Mouse (Mus musculus): Measurements from ENCODE around the gene Hnrnpul2. TPM values are rescaled to one million over a fixed set of nuclear protein-coding genes. Genes with fewer than 3 reads are reported as not detected.
"Not testable (repeated sequence)": the region's sequence is repeated elsewhere in the genome, so short reads cannot be mapped to it uniquely, and the experiment has no call there.

Hnrnpul2 gene
- polyA plus RNA-seq, 1 experiment from 2014 or later = 6.7 TPM

DNA sequence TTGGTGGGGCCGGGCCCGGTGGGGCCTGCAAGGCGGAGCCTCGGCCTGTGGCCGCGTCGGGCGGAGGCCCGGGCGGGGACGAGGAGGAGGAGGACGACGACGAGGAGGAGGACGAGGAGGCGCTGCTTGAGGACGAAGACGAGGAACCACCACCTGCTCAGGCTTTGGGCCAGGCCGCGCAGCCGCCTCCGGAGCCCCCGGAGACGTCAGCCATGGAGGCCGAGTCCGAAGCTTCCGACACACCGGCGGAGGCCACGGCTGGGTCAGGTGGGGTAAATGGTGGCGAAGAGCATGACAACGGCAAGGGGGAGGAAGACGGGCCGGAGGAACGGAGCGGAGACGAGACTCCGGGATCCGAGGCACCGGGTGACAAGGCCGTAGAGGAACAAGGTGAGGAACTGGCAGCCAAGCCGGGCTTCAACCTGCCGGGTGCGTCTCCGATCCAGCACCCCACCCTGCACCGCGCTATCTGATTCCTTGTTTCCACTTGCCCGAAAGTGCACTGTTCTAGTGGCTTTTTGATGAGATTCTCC lies 680 bp downstream of the Hnrnpul2 start:
- Histone ChIP-seq H3K4me3 (ENCODE audit: low read depth, low read length) (peak overlapping the region; percentile 99), H3K27ac (replicated peaks; ENCODE audit: low read depth, low read length) (peak overlapping the region; percentile 98), H3K9ac (replicated peaks; ENCODE audit: low read length) (peak overlapping the region; percentile 96), H3K36me3 (replicated peaks; ENCODE audit: control insufficient read depth, insufficient read depth, low read depth, low read length) (peaks cover 14% of the 10 kb centered on the region), H3K9me3 (replicated peaks; ENCODE audit: control insufficient read depth, low read length) (no peaks in the 10 kb centered on the region), H3K4me1 (ENCODE audit: control insufficient read depth, insufficient read depth, low read length) (no peaks in the 10 kb centered on the region; the same call in 1 of the 2 replicates), H3K27me3 (ENCODE audit: control insufficient read depth, insufficient read depth, low read length) (no peaks in the 10 kb centered on the region), H3K4me2 (ENCODE audit: low read depth, low read length) (peak overlapping the region; percentile 83)
- ATAC-seq (replicated peaks; ENCODE audit: insufficient number of reproducible peaks, low FRiP score, low TSS enrichment, low read depth) (no peak), DNase-seq (ENCODE audit: low spot score) (no peak)
- WGBS = under 1% methylated on average over 48 of the region's 48 CpGs

DNA sequence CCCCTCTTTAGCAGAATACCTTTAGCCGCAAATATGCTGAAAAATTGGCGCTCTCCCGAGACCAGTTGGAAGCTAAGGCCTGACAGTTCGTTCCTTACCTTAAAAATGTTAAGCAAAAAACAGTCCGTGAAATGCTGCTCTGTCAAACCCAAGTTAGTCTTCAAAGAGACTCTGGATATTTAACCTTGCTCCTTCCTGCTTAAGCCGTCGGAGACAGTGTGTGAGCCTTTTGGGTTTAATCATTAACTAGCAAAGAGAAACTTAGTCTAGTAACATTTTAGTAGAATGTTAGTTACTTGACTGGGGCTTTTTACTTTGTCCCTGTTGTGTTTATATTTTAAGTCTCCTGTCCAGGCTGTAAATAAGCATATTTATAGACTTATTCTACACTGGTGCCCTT lies 1.3 kb downstream of the Hnrnpul2 start:
- DNase-seq (ENCODE audit: low spot score) = no peak
- Histone ChIP-seq H3K9ac (replicated peaks; ENCODE audit: low read length) (peak overlapping the region; percentile 96), H3K27me3 (ENCODE audit: control insufficient read depth, insufficient read depth, low read length) (no peaks in the 10 kb centered on the region), H3K9me3 (replicated peaks; ENCODE audit: control insufficient read depth, low read length) (no peaks in the 10 kb centered on the region), H3K4me2 (ENCODE audit: low read depth, low read length) (peak overlapping the region; percentile 83), H3K36me3 (replicated peaks; ENCODE audit: control insufficient read depth, insufficient read depth, low read depth, low read length) (peaks cover 17% of the 10 kb centered on the region), H3K27ac (replicated peaks; ENCODE audit: low read depth, low read length) (no peak overlapping the region), H3K4me3 (ENCODE audit: low read depth, low read length) (peak overlapping the region; percentile 99), H3K4me1 (ENCODE audit: control insufficient read depth, insufficient read depth, low read length) (no peaks in the 10 kb centered on the region; the same call in 1 of the 2 replicates)
- 2% methylated on average over 7 of the region's 7 CpGs for WGBS
- ATAC-seq (replicated peaks; ENCODE audit: insufficient number of reproducible peaks, low FRiP score, low TSS enrichment, low read depth) = no peak

DNA sequence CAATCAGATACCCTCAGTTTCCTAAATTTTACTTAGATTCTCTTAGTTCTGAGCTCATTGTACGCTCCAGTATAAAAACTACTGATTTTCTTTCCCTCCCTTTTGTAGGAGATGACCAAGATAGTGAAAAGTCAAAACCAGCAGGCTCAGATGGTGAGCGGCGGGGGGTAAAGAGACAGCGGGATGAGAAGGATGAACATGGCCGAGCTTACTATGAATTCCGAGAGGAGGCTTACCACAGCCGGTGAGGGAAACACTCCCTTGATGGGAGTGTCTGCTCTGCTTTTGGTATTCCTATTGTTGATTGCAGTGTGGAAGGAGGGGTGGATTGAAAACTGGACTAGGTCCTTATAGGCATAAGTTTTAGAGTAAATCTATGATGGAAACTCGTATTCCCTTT lies 2.9 kb downstream of the Hnrnpul2 start:
- Histone ChIP-seq H3K4me1 (ENCODE audit: control insufficient read depth, insufficient read depth, low read length) (no peaks in the 10 kb centered on the region), H3K36me3 (replicated peaks; ENCODE audit: control insufficient read depth, insufficient read depth, low read depth, low read length) (peaks cover 18% of the 10 kb centered on the region), H3K4me3 (ENCODE audit: low read depth, low read length) (peak overlapping the region; percentile 9), H3K4me2 (ENCODE audit: low read depth, low read length) (peak overlapping the region; percentile 83), H3K27ac (replicated peaks; ENCODE audit: low read depth, low read length) (no peak overlapping the region), H3K9ac (replicated peaks; ENCODE audit: low read length) (no peak overlapping the region; the same call in 1 of the 2 replicates), H3K9me3 (replicated peaks; ENCODE audit: control insufficient read depth, low read length) (no peaks in the 10 kb centered on the region), H3K27me3 (ENCODE audit: control insufficient read depth, insufficient read depth, low read length) (no peaks in the 10 kb centered on the region)
- no peak for ATAC-seq (replicated peaks; ENCODE audit: insufficient number of reproducible peaks, low FRiP score, low TSS enrichment, low read depth)
- no peak for DNase-seq (ENCODE audit: low spot score)
- WGBS = 85% methylated on average over 8 of the region's 8 CpGs

DNA sequence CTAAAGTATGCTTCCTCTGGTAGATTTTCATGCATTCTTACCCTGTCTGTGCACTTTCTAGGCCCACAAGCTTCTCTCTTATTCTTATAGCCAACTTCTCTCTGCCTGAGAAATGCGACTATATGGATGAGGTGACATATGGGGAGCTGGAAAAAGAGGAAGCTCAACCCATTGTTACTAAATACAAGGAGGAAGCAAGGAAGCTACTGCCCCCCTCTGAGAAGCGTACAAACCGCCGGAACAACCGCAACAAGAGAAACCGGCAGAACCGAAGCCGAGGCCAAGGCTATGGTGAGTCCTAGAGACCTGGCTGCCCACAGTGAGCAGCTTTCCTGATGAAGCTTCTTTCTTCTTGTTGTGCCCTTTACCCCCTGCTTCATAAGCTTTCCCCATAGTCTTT lies 9.8 kb downstream of the Hnrnpul2 start, which contains the start of gene AC129217.1:
Gene AC129217.1, plus strand, starts transcription at position 114 of the 400 bp plus-strand sequence.
- no peaks in the 10 kb centered on the region for H3K9me3 ChIP-seq (replicated peaks; ENCODE audit: control insufficient read depth, low read length)
- H3K36me3 ChIP-seq (replicated peaks; ENCODE audit: control insufficient read depth, insufficient read depth, low read depth, low read length) = peaks cover 48% of the 10 kb centered on the region
- H3K4me1 ChIP-seq (ENCODE audit: control insufficient read depth, insufficient read depth, low read length) = no peaks in the 10 kb centered on the region
- H3K4me3 ChIP-seq (ENCODE audit: low read depth, low read length) = no peak within 1 kb of the TSS
- ATAC-seq (replicated peaks; ENCODE audit: insufficient number of reproducible peaks, low FRiP score, low TSS enrichment, low read depth) (no peak), DNase-seq (ENCODE audit: low spot score) (no peak)
- no peak within 1 kb of the TSS for H3K4me2 ChIP-seq (ENCODE audit: low read depth, low read length)
- WGBS = 89% methylated on average over 8 of the region's 8 CpGs
- H3K27ac ChIP-seq (replicated peaks; ENCODE audit: low read depth, low read length) = no peak within 1 kb of the TSS
- H3K9ac ChIP-seq (replicated peaks; ENCODE audit: low read length) = no peak within 1 kb of the TSS
- H3K27me3 ChIP-seq (ENCODE audit: control insufficient read depth, insufficient read depth, low read length) = no peaks in the 10 kb centered on the region

DNA sequence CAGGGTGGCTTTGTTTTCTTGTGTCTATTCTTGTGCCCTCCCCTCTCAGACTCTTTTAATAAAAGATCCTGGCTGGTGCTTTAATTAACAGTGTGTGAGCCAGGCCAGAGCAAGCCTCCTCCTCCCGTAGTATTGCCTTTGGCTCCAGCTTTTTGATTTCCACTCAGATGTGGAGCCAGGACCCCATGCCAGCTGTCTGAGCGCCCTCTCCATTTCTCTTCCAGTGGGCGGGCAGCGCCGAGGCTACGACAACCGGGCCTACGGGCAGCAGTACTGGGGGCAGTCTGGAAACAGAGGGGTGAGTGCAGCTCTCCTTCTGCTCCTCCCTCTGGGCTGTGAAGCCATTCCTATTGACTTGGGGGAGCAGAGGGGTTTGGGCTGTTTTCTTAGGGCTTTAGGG lies 10.9 kb downstream of the Hnrnpul2 start:
- 86% methylated on average over 8 of the region's 8 CpGs for WGBS
- H3K4me2 ChIP-seq (ENCODE audit: low read depth, low read length) = no peak overlapping the region
- no peak overlapping the region for H3K4me3 ChIP-seq (ENCODE audit: low read depth, low read length)
- peaks cover 40% of the 10 kb centered on the region for H3K36me3 ChIP-seq (replicated peaks; ENCODE audit: control insufficient read depth, insufficient read depth, low read depth, low read length)
- H3K4me1 ChIP-seq (ENCODE audit: control insufficient read depth, insufficient read depth, low read length) = no peaks in the 10 kb centered on the region
- no peaks in the 10 kb centered on the region for H3K9me3 ChIP-seq (replicated peaks; ENCODE audit: control insufficient read depth, low read length)
- H3K27ac ChIP-seq (replicated peaks; ENCODE audit: low read depth, low read length) = no peak overlapping the region
- ATAC-seq (replicated peaks; ENCODE audit: insufficient number of reproducible peaks, low FRiP score, low TSS enrichment, low read depth) (no peak), DNase-seq (ENCODE audit: low spot score) (no peak)
- no peaks in the 10 kb centered on the region for H3K27me3 ChIP-seq (ENCODE audit: control insufficient read depth, insufficient read depth, low read length)
- no peak overlapping the region for H3K9ac ChIP-seq (replicated peaks; ENCODE audit: low read length)

DNA sequence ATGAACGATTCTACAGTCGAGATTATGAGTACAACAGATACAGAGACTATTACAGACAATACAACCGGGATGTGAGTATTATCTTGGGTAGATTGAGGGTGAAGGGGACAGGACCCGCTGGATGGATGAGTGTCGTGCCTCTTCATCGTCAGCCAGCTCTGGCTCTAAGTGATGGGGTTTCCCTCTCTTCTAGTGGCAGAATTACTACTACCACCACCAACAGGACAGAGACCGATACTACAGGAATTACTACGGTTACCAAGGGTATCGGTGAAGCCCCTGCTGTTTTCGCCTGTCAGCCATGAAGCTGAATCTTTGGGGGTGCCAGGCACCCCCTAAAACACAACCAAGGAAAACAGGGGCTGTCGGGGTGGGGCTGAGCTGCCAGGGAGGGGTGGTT lies 11.5 kb downstream of the Hnrnpul2 start:
- Histone ChIP-seq H3K9ac (replicated peaks; ENCODE audit: low read length) (no peak overlapping the region), H3K27me3 (ENCODE audit: control insufficient read depth, insufficient read depth, low read length) (no peaks in the 10 kb centered on the region), H3K4me3 (ENCODE audit: low read depth, low read length) (no peak overlapping the region), H3K9me3 (replicated peaks; ENCODE audit: control insufficient read depth, low read length) (no peaks in the 10 kb centered on the region), H3K4me2 (ENCODE audit: low read depth, low read length) (no peak overlapping the region), H3K4me1 (ENCODE audit: control insufficient read depth, insufficient read depth, low read length) (no peaks in the 10 kb centered on the region), H3K27ac (replicated peaks; ENCODE audit: low read depth, low read length) (no peak overlapping the region), H3K36me3 (replicated peaks; ENCODE audit: control insufficient read depth, insufficient read depth, low read depth, low read length) (peaks cover 36% of the 10 kb centered on the region)
- WGBS = 87% methylated on average over 11 of the region's 11 CpGs
- ATAC-seq (replicated peaks; ENCODE audit: insufficient number of reproducible peaks, low FRiP score, low TSS enrichment, low read depth) = no peak
- no peak for DNase-seq (ENCODE audit: low spot score)

DNA sequence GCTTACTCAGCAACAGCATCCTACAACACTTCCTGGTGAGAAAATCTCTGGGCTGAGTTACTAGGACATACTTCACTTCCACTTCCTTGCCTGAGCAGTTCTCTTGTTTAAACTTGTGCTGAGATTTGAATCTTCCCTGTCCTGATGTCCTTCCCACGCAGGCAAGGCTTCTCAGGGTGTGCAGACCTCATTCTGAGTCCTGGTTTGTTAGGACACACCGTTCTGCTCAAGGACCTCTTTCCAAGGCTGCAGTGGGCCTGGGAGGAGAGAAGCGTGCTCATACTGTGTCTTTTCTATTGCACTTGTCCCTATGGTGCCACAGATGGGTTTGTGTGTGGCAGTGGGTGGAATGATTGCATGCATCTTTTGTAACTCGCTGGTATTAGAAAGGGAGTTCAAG lies 13.2 kb downstream of the Hnrnpul2 start:
- no peak for DNase-seq (ENCODE audit: low spot score)
- Histone ChIP-seq H3K4me1 (ENCODE audit: control insufficient read depth, insufficient read depth, low read length) (no peaks in the 10 kb centered on the region), H3K4me2 (ENCODE audit: low read depth, low read length) (no peak overlapping the region), H3K4me3 (ENCODE audit: low read depth, low read length) (no peak overlapping the region), H3K36me3 (replicated peaks; ENCODE audit: control insufficient read depth, insufficient read depth, low read depth, low read length) (peaks cover 33% of the 10 kb centered on the region), H3K27ac (replicated peaks; ENCODE audit: low read depth, low read length) (no peak overlapping the region), H3K9ac (replicated peaks; ENCODE audit: low read length) (no peak overlapping the region), H3K9me3 (replicated peaks; ENCODE audit: control insufficient read depth, low read length) (no peaks in the 10 kb centered on the region), H3K27me3 (ENCODE audit: control insufficient read depth, insufficient read depth, low read length) (no peaks in the 10 kb centered on the region)
- no peak for ATAC-seq (replicated peaks; ENCODE audit: insufficient number of reproducible peaks, low FRiP score, low TSS enrichment, low read depth)
- 95% methylated on average over 4 of the region's 4 CpGs for WGBS

DNA sequence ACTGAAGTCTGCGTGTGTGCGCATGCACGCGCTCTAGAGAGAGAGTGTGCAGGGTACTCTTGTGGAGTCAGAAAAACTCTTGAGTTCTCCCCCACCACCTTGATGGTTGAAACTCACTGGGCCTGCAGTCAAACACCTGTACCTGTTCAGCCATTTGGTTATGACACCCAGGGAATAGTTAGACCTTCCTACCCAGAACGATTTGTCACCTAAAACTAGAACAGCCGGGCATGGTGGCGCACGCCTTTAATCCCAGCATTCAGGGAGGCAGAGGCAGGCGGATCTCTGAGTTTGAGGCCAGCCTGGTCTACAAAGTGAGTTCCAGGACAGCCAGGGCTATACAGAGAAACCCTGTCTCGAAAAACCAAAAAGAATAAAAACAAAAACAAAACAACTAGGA lies 16.5 kb downstream of the Hnrnpul2 start:
- H3K9ac ChIP-seq (replicated peaks; ENCODE audit: low read length); DNase-seq (ENCODE audit: low spot score); H3K4me2 ChIP-seq (ENCODE audit: low read depth, low read length); H3K27me3 ChIP-seq (ENCODE audit: control insufficient read depth, insufficient read depth, low read length); H3K4me3 ChIP-seq (ENCODE audit: low read depth, low read length); H3K9me3 ChIP-seq (replicated peaks; ENCODE audit: control insufficient read depth, low read length); H3K27ac ChIP-seq (replicated peaks; ENCODE audit: low read depth, low read length); H3K4me1 ChIP-seq (ENCODE audit: control insufficient read depth, insufficient read depth, low read length); ATAC-seq (replicated peaks; ENCODE audit: insufficient number of reproducible peaks, low FRiP score, low TSS enrichment, low read depth): not testable (repeated sequence)
- 94% methylated on average over 10 of the region's 10 CpGs for WGBS
- peaks cover 11% of the 10 kb centered on the region for H3K36me3 ChIP-seq (replicated peaks; ENCODE audit: control insufficient read depth, insufficient read depth, low read depth, low read length)
